In the genomic region with DNA sequence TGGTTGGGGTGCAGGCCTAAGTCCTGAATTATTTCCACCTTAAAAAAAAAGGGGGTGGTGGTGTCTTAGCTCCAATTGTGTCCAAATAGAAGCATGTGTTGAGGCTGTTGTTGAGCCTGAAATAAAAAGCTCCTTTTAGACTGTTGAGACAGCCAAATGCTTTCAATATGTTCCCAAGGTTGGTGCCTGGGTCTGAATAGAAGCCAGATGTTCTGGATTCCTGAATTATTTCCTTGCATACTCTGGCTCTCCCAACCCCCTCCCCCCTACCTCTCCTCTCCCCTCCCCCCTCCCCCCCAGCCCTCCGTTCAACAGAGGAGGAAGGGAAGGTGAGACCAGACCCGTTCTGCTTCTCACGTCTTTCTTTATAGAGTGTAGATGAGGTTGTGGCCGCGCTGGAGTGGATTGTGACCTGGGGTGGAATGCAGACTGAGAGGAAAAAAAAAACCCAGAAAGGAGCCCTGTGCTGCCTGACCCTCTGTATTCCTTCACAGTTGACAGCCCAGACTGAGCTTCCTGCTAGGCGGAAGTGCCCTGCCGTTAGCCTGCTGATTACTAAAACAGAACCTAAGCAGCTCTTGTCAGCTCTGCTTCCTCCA, we compare ENCODE assay signal across 8 mouse cellular contexts. TPM values are rescaled to one million over a fixed set of nuclear protein-coding genes. Genes with fewer than 3 reads are reported as not detected.
DNase-seq lines count a peak whose midpoint lies in the region; ATAC-seq and TF ChIP-seq lines count a peak whose summit lies in the region.

No protein-coding gene starts in this region.

- H3K27ac ChIP-seq in forebrain, postnatal 0 days (ENCODE audit: low read depth, low read length) = peak overlapping the region; percentile 69
- H3K27ac ChIP-seq in liver, embryonic 12.5 days = peak overlapping the region; percentile 16; the same call in 1 of the 2 replicates

- peak; percentile 33 to 48 for DNase-seq in spleen, adult 18-20 months
- no peak for DNase-seq in spleen, adult 12 weeks (ENCODE audit: low spot score)
- peak; percentile 53 for DNase-seq in forebrain, postnatal 0 days
- DNase-seq in hindlimb bud, embryonic 11.5 days (ENCODE audit: extremely low spot score, low read depth, low spot score) = peak; percentile 79
- peak; percentile 58 for DNase-seq in yolk sac, embryonic 10.5 days (ENCODE audit: low spot score)
- no peak for DNase-seq in adrenal gland, postnatal 4 days (ENCODE audit: low spot score in 2 of 2)

- no peaks in the 10 kb centered on the region; the same call in 1 of the 2 replicates for H3K27me3 ChIP-seq in forebrain, postnatal 0 days (ENCODE audit: insufficient read depth, low read length)
- H3K27me3 ChIP-seq in liver, embryonic 12.5 days (replicated peaks) = no peaks in the 10 kb centered on the region

- peak overlapping the region; percentile 40; the same call in 1 of the 2 replicates for H3K9ac ChIP-seq in forebrain, postnatal 0 days
- 0 out of 2 replicates have a peak overlapping the region, but pooled peaks have one; percentile 1 for H3K9ac ChIP-seq in liver, embryonic 12.5 days

- no peak overlapping the region for H3K4me3 ChIP-seq in forebrain, postnatal 0 days (ENCODE audit: low read depth, low read length)
- H3K4me3 ChIP-seq in liver, embryonic 12.5 days = peak overlapping the region; percentile 11; the same call in 1 of the 2 replicates

- TF ChIP-seq CTCF in forebrain, postnatal 0 days (IDR thresholded peaks at IDR 0.05; ENCODE audit: low read depth) = no peak

- H3K4me1 ChIP-seq in forebrain, postnatal 0 days (ENCODE audit: insufficient read depth) = peaks cover 15% of the 10 kb centered on the region
- H3K4me1 ChIP-seq in liver, embryonic 12.5 days = peaks cover 29% of the 10 kb centered on the region

- H3K9me3 ChIP-seq in forebrain, postnatal 0 days (ENCODE audit: low read length) = no peaks in the 10 kb centered on the region
- H3K9me3 ChIP-seq in liver, embryonic 12.5 days (replicated peaks) = no peaks in the 10 kb centered on the region

- no peaks in the 10 kb centered on the region for H3K36me3 ChIP-seq in forebrain, postnatal 0 days (ENCODE audit: insufficient read depth)
- H3K36me3 ChIP-seq in liver, embryonic 12.5 days = no peaks in the 10 kb centered on the region

- peak; percentile 44 for ATAC-seq in forebrain, postnatal 0 days
- ATAC-seq in liver, embryonic 12.5 days = no peak
- 0 out of 2 replicates have a peak, but pooled peaks have one; percentile 52 for ATAC-seq in monocyte, adult 5-6 weeks (replicated peaks; ENCODE audit: insufficient number of reproducible peaks, low FRiP score, low TSS enrichment, poor library complexity, severe bottlenecking)

- under 1% methylated on average over 7 of the region's 7 CpGs for WGBS in forebrain, postnatal 0 days
- WGBS in liver, embryonic 12.5 days (ENCODE audit: insufficient replicate concordance) = 2% methylated on average over 6 of the region's 7 CpGs

- peak overlapping the region; percentile 38 for H3K4me2 ChIP-seq in forebrain, postnatal 0 days (ENCODE audit: low read depth)
- peak overlapping the region; percentile 49 for H3K4me2 ChIP-seq in liver, embryonic 12.5 days

RNA-seq across cellular contexts. Expression of a gene that starts 50.9 kb away (rescaled TPM):
- total RNA-seq in forebrain, postnatal 0 days (2014; rRNA removed) = 17.8 and 23.8 TPM in 2 replicates
- 17.1 and 25.4 TPM in 2 replicates for polyA plus RNA-seq in forebrain, postnatal 0 days (2015; fragmentation: Nextera tagmentation; extraction: Ambion mirVana)
- 12.2 and 14.0 TPM in 2 replicates for polyA plus RNA-seq in liver, embryonic 12.5 days (2016; fragmentation: Nextera tagmentation; extraction: Ambion mirVana)
- 13.4 to 29.4 TPM (median 21.3 TPM) in 3 replicates for total RNA-seq in monocyte, adult 5-6 weeks (2017)
- 1 to 10 TPM; 6.5 to 6.7 TPM for total RNA-seq in adrenal gland, postnatal 4 days (2021)

Comparison
In these comparisons a context has a peak if more than half of its experiments do, and no peak if none do; other contexts are left out.
1. DNase-seq: peak in spleen, adult 18-20 months (2 of 2), forebrain, postnatal 0 days (single experiment), hindlimb bud, embryonic 11.5 days (single experiment) and yolk sac, embryonic 10.5 days (single experiment); none in spleen, adult 12 weeks (single experiment) and adrenal gland, postnatal 4 days (0 of 2).